Mouse (Mus musculus) heart, postnatal 0 days (tissue): Measurements from ENCODE around the gene Sspo. TPM values are rescaled to one million over a fixed set of nuclear protein-coding genes. Genes with fewer than 3 reads are reported as not detected.

Source experiments
- ATAC-seq: fragments of 200-750 bp; cut with Nextera tagmentation; 2 replicates; pipeline ENCODE4 v1.8.0; 2017; ENCODE audit warnings: low read depth, moderate number of reproducible peaks, moderate library complexity; ENCODE audit not compliant: insufficient read depth
- DNase-seq: peaks from one replicate; pipeline ENCODE4 v3.0.0-alpha.2; 2016; ENCODE audit warnings: low spot score
- H3K27ac ChIP-seq: fragments of 300-500 bp; sonication (generic); 2 replicates; pipeline ENCODE4 v1.5.1; 2014; ENCODE audit warnings: low read depth, mild to moderate bottlenecking
- H3K27me3 ChIP-seq: fragments of 300-500 bp; sonication (generic); 2 replicates; pipeline ENCODE4 v1.6.1; 2014; ENCODE audit warnings: low read length, mixed read lengths; ENCODE audit not compliant: control insufficient read depth, insufficient read depth
- H3K36me3 ChIP-seq: fragments of 300-500 bp; sonication (generic); replicated peaks from 2 replicates; pipeline ENCODE4 v1.6.1; 2014; ENCODE audit warnings: low read length, mixed read lengths; ENCODE audit not compliant: control insufficient read depth, insufficient read depth
- H3K4me1 ChIP-seq: fragments of 300-500 bp; sonication (generic); 2 replicates; pipeline ENCODE4 v1.6.1; 2014; ENCODE audit warnings: antibody characterized with exemption; ENCODE audit not compliant: control insufficient read depth, insufficient read depth
- H3K4me2 ChIP-seq: fragments of 300-500 bp; sonication (generic); 2 replicates; pipeline ENCODE4 v1.6.1; 2014; ENCODE audit warnings: low read depth, mild to moderate bottlenecking, low read length, moderate library complexity
- H3K4me3 ChIP-seq: fragments of 300-500 bp; sonication (generic); 2 replicates; pipeline ENCODE4 v1.5.1; 2014; ENCODE audit warnings: low read depth, low read length
- H3K9ac ChIP-seq: fragments of 300-500 bp; sonication (generic); replicated peaks from 2 replicates; pipeline ENCODE4 v1.6.1; 2014; ENCODE audit warnings: low read depth, low read length, mixed read lengths
- H3K9me3 ChIP-seq: fragments of 300-500 bp; sonication (generic); replicated peaks from 2 replicates; pipeline ENCODE4 v1.6.1; 2016; ENCODE audit warnings: low read length; ENCODE audit not compliant: control insufficient read depth
- CTCF ChIP-seq: IDR thresholded peaks from 2 replicates; pipeline ENCODE4 v1.5.1; 2016; ENCODE audit warnings: antibody characterized with exemption, control low read depth, low read depth
- EP300 ChIP-seq: IDR thresholded peaks from 2 replicates; pipeline ENCODE4 v1.6.1; 2016; ENCODE audit warnings: antibody characterized with exemption, low read depth
- WGBS: fragments of 180-500 bp; shearing (Covaris S2); extraction: QIAGEN DNeasy Blood & Tissue Kit; methylation state at CpG from one replicate; pipeline ENCODE4 v1.1.7; 2014; 5-methylcytosine and 5-hydroxymethylcytosine counted together
- polyA plus RNA-seq: library from polyadenylated mRNA; unstranded; fragments of >200 nt; fragmentation: Nextera tagmentation; extraction: Ambion mirVana; gene quantifications from 2 replicates; pipeline ENCODE4 v1.2.1, GENCODE M21; 2015
- total RNA-seq: library from RNA; depleted of rRNA; stranded (reverse); fragments of >200 nt; gene quantifications from 2 replicates; pipeline ENCODE4 v1.2.3, GENCODE M21; 2014; ENCODE audit warnings: low replicate concordance

Sspo gene
- total and polyA plus RNA-seq, 2 experiments from 2014 or later: 0.15 to 3.4 TPM

DNA sequence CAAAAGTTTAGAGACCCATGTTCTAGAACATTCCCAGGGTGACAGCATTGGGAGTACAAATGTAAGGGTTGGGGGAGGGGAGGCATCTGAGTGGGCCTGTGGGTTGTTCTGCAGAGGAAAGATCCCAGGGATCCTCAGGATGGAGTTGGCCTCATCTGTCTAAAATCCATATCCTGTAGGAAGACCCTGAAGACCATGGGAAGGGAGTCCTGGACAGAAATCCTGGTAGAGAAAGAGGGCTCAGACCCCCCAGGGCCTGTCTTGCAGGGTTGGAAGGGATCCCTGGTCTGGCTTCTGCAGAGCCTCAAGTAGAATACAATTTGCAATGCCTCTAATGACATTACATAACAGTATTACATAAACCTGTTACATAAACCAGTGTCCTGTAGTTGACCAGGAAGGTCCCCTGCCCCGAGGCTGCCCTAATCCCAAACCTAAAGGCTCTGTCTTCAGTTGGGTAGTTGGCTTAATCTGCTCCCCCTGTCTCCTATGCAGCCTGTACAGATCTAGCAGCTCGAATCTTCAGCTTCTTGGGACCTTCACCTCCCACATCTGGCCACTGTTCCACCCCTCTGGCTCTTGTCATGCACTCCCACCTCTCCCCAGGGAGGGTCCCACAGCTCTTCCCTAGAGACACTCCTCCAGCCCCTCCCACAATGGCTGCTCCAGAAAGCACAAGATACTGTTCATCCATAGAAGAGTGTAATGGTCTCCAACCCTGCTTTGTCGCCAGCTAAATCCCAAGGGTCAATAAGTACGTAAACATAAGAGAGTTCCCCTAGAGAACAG lies 19.1 kb upstream of the Sspo start:
- no peak for TF ChIP-seq EP300
- TF ChIP-seq CTCF: no peak
- Histone ChIP-seq H3K27me3 (no peaks in the 10 kb centered on the region), H3K27ac (no peak overlapping the region), H3K4me2 (no peak overlapping the region), H3K9ac (no peak overlapping the region), H3K4me3 (no peak overlapping the region), H3K36me3 (no peaks in the 10 kb centered on the region), H3K4me1 (no peaks in the 10 kb centered on the region), H3K9me3 (no peaks in the 10 kb centered on the region)
- WGBS: 55% methylated on average over 4 of the region's 4 CpGs
- no peak for DNase-seq
- no peak for ATAC-seq

DNA sequence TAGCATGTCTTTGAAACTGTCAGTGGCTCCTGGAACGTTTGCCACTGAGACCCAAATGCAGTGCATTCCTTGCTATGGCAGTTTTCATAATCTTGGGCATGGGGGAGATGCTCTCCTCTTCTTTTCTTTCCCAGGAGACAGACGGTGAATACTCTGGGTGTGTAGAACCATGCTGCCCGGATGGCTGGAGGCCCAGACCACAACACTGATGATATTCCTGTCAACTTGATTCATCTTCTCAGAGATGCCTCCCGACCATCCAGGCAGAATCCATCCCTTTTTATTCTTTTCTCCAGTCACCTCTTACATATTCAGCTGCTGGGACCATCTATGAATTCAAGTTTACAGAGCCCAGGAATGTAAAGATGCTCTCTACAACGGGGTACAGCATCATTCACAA lies 17.3 kb upstream of the Sspo start:
- TF ChIP-seq CTCF (no peak), EP300 (no peak)
- Histone ChIP-seq H3K36me3 (no peaks in the 10 kb centered on the region), H3K4me3 (no peak overlapping the region), H3K27me3 (no peaks in the 10 kb centered on the region), H3K9ac (no peak overlapping the region), H3K9me3 (no peaks in the 10 kb centered on the region), H3K4me2 (no peak overlapping the region), H3K27ac (no peak overlapping the region), H3K4me1 (0 out of 2 replicates have a peak, but pooled peaks cover 7% of the 10 kb centered on the region)
- 68% methylated on average over 5 of the region's 5 CpGs for WGBS
- ATAC-seq (no peak), DNase-seq (no peak)

DNA sequence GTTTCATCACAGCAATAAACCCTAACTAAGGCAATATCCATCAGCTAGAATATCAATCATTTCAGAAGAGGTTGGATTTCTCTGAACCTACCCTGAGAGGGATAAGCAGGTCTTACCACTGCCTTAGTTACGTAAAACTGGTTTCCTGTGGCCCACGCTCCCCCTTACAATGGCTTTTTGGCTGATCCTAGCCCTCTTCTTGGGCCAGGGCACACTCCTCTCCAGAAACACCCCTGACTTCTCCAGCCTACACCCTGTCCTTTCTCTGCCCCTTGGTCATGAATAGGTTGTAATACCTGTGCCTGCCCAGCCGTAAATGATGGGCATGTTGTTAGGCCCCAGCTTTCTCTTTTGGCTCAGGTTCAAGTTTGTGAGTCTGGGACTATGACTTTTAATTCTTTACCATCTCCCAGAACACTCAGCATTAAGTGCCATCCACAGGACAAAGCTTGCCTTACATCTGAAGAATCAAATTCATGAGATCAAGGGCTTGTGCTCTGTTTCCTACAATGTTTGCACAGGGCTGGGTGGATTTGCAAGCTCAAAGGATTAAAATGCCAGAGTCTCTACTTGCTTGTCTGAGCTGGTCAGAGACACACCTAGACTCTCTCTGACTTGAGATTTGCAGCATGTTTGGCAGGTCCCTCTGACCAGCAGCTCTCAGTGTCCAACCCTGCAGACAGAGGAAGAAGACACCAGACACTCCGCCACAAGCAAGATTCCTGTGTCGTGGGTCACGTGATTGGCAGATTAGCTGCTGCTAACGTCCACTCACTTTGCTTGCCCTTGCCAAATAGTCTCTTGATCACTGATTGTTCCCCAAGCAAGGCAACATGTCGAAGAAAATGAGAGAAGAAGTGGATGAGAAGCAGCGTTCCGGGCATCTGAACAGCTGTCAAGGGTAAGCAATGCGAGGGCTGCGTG lies 14.9 kb upstream of the Sspo start:
- TF ChIP-seq EP300: no peak
- TF ChIP-seq CTCF: no peak
- ATAC-seq (no peak), DNase-seq (no peak)
- Histone ChIP-seq H3K4me1 (0 out of 2 replicates have a peak, but pooled peaks cover 7% of the 10 kb centered on the region), H3K4me2 (no peak overlapping the region), H3K36me3 (peaks cover 3% of the 10 kb centered on the region), H3K27me3 (peaks cover 4% of the 10 kb centered on the region; the same call in 1 of the 2 replicates), H3K9ac (no peak overlapping the region), H3K27ac (no peak overlapping the region), H3K4me3 (no peak overlapping the region), H3K9me3 (no peaks in the 10 kb centered on the region)
- 44% methylated on average over 12 of the region's 12 CpGs for WGBS

DNA sequence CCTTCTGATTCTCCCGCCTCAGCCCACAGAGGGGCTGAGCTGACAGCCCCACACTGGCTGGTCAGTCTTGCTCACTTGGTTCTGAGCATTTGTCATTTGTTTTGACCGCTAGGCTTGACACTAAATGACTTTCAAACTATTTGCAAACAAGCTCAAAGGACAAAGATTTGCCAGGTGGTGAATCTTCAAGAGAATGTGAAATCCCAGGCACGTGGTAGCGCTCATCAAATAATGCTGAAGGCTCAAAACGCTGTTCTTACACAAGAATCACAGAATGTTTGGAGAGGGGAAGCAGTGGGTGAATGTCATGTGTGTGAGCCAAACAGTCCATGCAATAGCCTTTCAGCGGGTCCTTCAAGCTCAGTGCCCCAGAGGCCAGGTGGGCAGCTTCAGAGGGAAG lies 13.4 kb upstream of the Sspo start:
- no peak for ATAC-seq
- no peaks in the 10 kb centered on the region for H3K9me3 ChIP-seq
- H3K27ac ChIP-seq: no peak overlapping the region
- TF ChIP-seq CTCF (no peak), EP300 (no peak)
- H3K4me2 ChIP-seq: no peak overlapping the region
- no peak overlapping the region for H3K4me3 ChIP-seq
- peaks cover 18% of the 10 kb centered on the region for H3K36me3 ChIP-seq
- no peak overlapping the region for H3K9ac ChIP-seq
- 0 out of 2 replicates have a peak, but pooled peaks cover 7% of the 10 kb centered on the region for H3K4me1 ChIP-seq
- 68% methylated on average over 6 of the region's 6 CpGs for WGBS
- no peak for DNase-seq
- peaks cover 14% of the 10 kb centered on the region; the same call in 1 of the 2 replicates for H3K27me3 ChIP-seq

DNA sequence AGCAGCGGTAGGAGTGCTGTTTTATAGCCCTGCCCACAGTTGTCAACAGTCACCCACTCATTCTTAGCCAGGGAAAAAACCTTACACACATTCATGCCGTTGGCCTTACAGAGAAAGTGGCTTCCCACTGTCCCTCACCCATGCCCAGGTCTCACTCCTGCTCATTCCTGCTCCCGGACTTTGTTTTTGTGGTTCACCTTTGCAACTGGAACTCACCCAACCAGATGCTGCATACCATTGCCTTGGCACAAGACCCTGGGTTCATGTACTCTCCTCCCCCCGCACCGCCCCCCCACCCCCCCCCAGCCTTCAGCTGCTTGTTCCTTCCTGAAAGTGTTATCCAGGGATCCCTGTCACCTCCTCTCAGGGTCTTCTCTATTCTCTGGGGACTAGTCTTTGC lies 12.9 kb upstream of the Sspo start:
- Histone ChIP-seq H3K27ac (no peak overlapping the region), H3K4me2 (no peak overlapping the region), H3K36me3 (peaks cover 18% of the 10 kb centered on the region), H3K27me3 (peaks cover 14% of the 10 kb centered on the region; the same call in 1 of the 2 replicates), H3K4me1 (0 out of 2 replicates have a peak, but pooled peaks cover 7% of the 10 kb centered on the region), H3K9ac (no peak overlapping the region), H3K4me3 (no peak overlapping the region), H3K9me3 (no peaks in the 10 kb centered on the region)
- 43% methylated on average over 5 of the region's 5 CpGs for WGBS
- DNase-seq: no peak
- no peak for ATAC-seq
- TF ChIP-seq EP300 (no peak), CTCF (no peak)
